Mouse (Mus musculus) olfactory bulb, adult 2 months (tissue): ENCODE results near the gene D2hgdh. TPM values are rescaled to one million over a fixed set of nuclear protein-coding genes. Genes with fewer than 3 reads are reported as not detected.
"Not testable (repeated sequence)": the region's sequence is repeated elsewhere in the genome, so short reads cannot be mapped to it uniquely, and the experiment has no call there.

Source experiments
- H3K27ac ChIP-seq: fragments of 200-500 bp; 2 replicates; pipeline ENCODE4 v1.5.1; 2012; ENCODE audit warnings: low read depth, low read length; ENCODE audit not compliant: insufficient read depth
- H3K4me1 ChIP-seq: fragments of 200-500 bp; 2 replicates; pipeline ENCODE4 v1.6.1; 2012; ENCODE audit warnings: low read length; ENCODE audit not compliant: control insufficient read depth, insufficient read depth
- H3K4me3 ChIP-seq: fragments of 200-500 bp; 2 replicates; pipeline ENCODE4 v1.5.1; 2012; ENCODE audit warnings: mild to moderate bottlenecking, low read depth, low read length, moderate library complexity; ENCODE audit not compliant: insufficient read depth
- CTCF ChIP-seq: fragments of 200-500 bp; IDR thresholded peaks from 2 replicates; pipeline ENCODE4 v1.5.1; 2012; ENCODE audit warnings: low read depth, mild to moderate bottlenecking, low read length, moderate library complexity; ENCODE audit not compliant: insufficient read depth
- POLR2A ChIP-seq: fragments of 200-500 bp; IDR thresholded peaks from 2 replicates; pipeline ENCODE4 v1.6.1; 2012; ENCODE audit warnings: mild to moderate bottlenecking, low read depth, low read length, moderate library complexity; ENCODE audit not compliant: insufficient read depth
- WGBS: fragments of 180-500 bp; shearing (Covaris S2); methylation state at CpG from one replicate; pipeline ENCODE4 v1.1.7; 2018; 5-methylcytosine and 5-hydroxymethylcytosine counted together
- polyA plus RNA-seq: library from polyadenylated mRNA; stranded (reverse); fragments of >200 nt; gene quantifications from 2 replicates; pipeline ENCODE4 v1.2.4, GENCODE M21; 2012; ENCODE audit warnings: low replicate concordance; ENCODE audit not compliant: missing spikeins, insufficient read depth, insufficient read length

Gene D2hgdh
- polyA plus RNA-seq, 1 experiment = not detected

DNA sequence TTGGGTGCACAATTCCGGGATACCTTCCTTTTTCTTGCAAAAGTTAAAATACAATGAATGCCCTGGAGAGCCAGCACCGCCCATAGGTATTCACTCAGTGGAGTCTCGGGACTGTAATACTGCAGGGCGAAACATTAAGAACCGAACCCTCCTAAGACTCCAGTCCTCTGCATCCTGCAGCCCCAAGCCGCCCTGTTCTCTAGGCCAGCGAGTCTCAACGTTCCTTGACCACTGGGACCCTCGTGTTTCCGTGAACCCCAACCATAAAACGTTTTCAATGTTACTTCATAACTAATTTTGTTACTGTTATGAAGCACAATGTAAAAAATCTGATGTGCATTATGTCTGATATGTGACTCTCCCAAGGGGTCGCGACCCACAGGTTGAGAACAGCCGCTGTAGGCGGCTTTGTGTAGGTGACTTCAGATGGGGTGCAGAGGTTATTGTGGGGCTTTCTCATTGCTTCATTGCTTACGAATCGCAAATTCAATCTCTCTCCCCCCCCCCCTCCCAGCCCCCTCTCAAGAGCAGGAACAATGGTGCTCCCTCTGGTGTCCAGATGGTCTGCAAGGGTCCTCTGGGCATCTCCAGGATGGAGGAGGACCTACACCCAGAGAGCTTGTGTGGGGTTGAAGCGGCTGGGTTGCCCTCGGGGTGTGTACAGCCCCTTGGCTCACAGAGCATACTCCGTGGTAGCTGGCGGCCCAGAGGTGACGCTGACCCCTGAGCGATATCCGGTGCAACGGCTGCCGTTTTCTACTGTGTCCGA lies 1.2 kb downstream of the D2hgdh start:
- 46% methylated on average over 27 of the region's 27 CpGs for WGBS
- Histone ChIP-seq H3K4me3 (peak overlapping the region; percentile 65), H3K4me1 (peaks cover 15% of the 10 kb centered on the region), H3K27ac (peak overlapping the region; percentile 97)
- TF ChIP-seq POLR2A = no peak
- TF ChIP-seq CTCF = no peak

DNA sequence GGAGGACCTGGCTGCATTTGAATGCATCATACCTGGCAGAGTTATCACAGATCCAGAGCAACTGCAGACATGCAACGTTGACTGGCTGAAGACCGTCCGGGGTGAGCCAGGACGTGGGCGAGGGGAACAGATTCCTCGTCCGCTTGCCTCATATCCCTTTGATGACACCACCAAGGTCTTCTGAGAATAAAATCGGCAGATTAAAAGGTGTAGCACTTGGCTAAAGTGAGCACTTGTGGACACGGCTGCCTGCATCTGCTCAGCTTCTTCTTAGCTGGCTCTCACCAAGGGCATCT lies 1.8 kb downstream of the D2hgdh start:
- Histone ChIP-seq H3K4me1 (peaks cover 15% of the 10 kb centered on the region), H3K27ac (no peak overlapping the region), H3K4me3 (no peak overlapping the region)
- TF ChIP-seq POLR2A (no peak), CTCF (no peak)
- 94% methylated on average over 9 of the region's 9 CpGs for whole genome bisulfite sequencing

DNA sequence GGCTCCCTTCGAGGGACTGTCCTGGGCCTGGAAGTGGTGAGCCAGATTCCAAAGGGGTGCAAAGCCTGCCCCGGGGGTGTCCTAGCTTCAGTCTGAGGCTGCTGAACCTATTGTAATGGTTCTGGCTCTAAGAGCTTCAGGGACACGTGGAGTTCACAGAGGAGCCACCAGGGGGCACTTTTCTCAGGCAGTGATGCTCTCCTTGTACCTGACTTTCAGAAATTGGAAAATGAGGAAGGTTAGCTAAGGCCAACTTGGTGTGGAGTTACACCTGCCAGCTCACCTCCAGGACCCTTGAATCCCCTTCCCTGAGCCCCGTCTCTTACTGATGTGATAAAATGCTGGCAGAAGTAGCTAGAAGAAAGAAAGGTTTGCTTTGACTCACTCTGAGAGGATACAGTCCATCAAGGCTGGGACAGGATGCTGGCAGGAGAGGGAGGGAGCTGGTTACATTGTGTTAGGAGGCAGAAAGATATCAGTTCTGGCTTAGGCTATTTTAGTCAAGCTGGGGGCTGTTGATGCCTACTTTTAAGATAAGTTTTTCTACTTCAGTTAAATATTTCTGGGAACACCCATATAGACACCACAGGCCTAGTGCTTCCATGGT lies 8.1 kb downstream of the D2hgdh start:
- H3K4me1 ChIP-seq, H3K27ac ChIP-seq, H3K4me3 ChIP-seq: not testable (repeated sequence)
- WGBS = 51% methylated on average over 3 of the region's 4 CpGs

DNA sequence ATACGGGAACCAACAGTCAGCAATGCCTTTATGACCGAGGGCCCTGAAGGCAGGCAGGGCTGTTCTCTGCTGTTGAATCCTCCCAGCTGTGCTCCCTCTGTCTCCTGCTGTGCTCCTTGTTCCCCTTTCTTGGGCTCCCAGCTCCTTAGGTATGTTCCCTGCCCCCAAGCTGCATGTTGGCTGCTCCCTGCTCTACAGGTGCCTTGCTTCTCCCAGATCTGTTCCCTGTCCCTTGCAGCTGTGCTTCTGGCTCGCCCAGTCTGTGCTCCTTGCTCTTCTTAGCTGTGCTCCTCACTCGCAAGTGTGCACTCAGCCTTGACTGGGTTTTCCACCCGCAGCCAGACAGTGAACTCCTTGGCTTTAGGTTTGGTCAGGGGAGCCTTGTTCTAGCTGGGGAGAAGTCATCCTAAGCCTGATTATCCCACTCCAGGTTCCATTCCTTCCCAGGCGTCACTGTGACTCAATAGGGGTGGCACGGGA lies 10.0 kb downstream of the D2hgdh start:
- Histone ChIP-seq H3K4me3 (no peak overlapping the region), H3K27ac (no peak overlapping the region), H3K4me1 (no peaks in the 10 kb centered on the region)
- WGBS = 90% methylated on average over 7 of the region's 7 CpGs
- no peak for TF ChIP-seq CTCF
- TF ChIP-seq POLR2A = no peak

DNA sequence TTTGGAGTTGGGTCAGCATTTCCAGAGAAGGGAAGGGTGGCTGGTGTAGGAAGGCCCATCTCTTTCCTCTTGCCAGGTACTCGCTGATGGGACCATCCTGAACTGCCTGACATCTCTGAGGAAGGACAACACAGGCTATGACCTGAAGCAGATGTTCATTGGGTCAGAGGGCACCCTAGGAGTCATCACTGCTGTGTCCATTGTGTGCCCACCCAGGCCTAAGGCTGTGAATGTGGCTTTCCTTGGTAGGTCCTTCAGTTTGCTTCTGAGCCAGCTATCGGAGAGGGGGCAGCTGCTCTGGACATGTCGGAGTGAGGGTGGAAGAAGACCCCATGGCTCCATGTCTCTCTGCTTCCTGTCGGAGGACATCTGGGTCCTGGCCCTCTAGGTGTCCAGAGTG lies 10.5 kb downstream of the D2hgdh start:
- 93% methylated on average over 4 of the region's 4 CpGs for whole genome bisulfite sequencing
- no peak overlapping the region for H3K4me3 ChIP-seq
- TF ChIP-seq CTCF (no peak), POLR2A (no peak)
- H3K27ac ChIP-seq = no peak overlapping the region
- H3K4me1 ChIP-seq = no peaks in the 10 kb centered on the region

DNA sequence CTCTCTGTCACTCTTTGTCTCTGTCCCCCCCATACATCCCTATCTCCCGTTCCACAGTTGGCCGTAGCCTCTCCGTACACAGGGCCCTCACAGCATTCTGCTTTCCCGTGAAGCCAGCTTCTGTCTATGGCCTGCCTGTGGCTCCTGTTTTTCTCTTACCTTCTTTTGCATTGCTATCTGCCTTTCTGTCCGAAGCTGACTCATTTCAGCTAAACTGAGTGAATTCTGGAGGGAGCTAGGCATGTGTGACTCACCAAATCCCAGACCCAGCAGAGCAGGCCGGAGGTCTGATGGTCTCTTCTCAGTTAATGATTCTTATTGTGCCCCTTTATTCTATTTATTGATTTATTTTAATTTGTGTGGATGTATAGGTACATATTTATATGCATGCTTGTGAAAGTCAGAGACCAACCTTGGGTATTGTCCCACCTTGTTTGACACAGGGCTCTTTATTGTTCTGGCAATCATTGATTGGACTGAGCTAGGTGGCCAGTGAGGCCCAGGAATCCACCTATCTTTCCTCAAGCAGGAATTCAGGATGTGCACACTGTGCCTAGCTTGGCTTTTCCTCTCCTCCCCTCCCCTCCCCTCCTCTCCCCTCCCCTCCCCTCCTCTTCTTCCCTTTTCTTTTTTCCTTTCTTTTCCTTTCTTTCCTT lies 11.3 kb downstream of the D2hgdh start:
- no peak for TF ChIP-seq CTCF
- no peak for TF ChIP-seq POLR2A
- Histone ChIP-seq H3K4me3 (no peak overlapping the region), H3K27ac (no peak overlapping the region), H3K4me1 (no peaks in the 10 kb centered on the region)
- WGBS = 80% methylated on average over 6 of the region's 6 CpGs

DNA sequence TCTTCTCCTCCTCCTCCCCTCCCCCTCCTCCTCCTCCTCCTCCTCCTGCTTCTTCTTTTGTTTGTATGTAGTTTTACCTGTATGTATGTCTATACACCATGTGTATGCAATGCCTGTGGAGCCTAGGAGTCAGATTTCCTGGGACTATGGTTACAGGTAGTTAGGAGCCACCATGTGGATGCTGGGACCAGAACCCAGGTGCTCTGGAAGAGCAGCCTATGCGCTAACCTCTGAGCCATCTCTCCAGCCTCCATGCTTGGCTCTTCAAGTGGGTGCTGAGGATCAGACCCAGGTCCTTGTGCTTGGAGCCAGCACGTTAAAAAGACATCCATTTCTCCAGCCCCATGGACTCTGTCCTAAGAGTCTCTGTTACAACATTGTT lies 11.8 kb downstream of the D2hgdh start:
- no peak overlapping the region for H3K4me3 ChIP-seq
- H3K27ac ChIP-seq = no peak overlapping the region
- 91% methylated on average over 2 of the region's 2 CpGs for WGBS
- no peaks in the 10 kb centered on the region for H3K4me1 ChIP-seq
- TF ChIP-seq CTCF (no peak), POLR2A (no peak)

DNA sequence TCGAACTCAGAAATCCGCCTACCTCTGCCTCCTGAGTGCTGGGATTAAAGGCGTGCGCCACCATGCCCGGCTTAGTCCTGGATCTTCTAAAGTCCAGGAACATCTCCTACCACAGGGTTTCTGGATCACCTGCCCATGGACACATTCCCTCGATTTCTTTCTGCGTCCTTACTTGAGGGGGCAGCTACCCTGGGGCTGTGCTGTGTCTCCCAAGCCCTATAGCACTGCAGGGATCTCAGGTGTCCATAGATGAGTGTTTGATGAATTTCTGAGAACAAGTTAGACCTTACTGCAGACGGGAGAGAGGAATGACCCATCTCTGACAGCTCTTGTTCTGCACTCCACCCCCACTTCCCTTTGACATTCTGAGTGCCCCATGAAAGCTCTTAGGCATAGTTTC lies 12.6 kb downstream of the D2hgdh start:
- no peak overlapping the region for H3K4me3 ChIP-seq
- H3K4me1 ChIP-seq = no peaks in the 10 kb centered on the region
- no peak for TF ChIP-seq CTCF
- no peak for TF ChIP-seq POLR2A
- 95% methylated on average over 8 of the region's 8 CpGs for WGBS
- no peak overlapping the region for H3K27ac ChIP-seq

DNA sequence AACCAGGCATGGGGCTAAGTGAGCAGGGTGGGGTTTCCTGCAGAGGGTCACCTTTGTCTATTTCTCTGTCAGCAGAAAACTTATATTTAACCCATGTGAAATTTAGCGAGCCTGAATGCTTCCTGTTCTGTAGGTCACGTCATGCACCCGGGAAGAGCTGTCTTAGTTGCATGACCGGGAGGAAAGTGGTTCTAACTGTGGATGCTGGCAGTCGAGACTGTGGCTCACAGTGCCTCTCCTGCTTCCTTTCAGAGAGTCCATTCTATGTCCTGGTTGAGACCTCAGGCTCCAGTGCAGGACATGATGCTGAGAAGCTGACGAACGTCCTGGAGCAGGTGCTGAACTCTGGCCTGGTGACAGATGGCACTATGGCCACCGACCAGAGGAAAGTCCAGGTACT lies 13.9 kb downstream of the D2hgdh start:
- WGBS = 92% methylated on average over 8 of the region's 8 CpGs
- not testable (repeated sequence) for H3K4me3 ChIP-seq, H3K27ac ChIP-seq, H3K4me1 ChIP-seq

DNA sequence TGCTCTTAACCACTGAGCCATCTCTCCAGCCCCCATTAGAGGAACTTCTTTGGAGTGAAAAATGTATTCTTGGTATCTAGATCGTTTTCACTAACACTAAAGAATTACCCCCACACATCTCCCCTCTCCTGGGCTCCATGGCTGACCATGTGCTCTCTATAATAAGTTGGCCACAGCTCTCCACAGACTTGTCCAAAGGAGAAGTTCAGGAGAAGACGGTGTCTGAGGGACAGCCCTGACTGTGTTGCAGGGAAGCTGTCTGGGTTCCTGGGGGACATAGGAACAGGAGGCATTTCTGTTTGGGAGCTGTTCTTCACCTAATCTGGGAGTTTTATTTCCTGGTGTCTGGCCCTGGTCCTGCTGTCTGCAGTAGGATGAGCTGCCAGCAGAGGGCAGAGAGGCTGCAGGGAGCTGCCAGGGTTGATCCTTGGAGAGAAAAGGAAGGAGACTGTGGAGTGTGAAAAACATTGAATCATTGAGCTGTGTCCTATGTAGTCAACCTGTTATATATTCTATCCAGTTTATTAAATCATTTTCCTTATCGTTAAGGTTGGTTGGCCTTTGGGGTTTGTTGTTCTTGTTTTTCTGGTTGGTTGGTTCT lies 21.2 kb downstream of the D2hgdh start:
- H3K4me1 ChIP-seq, H3K27ac ChIP-seq, H3K4me3 ChIP-seq: not testable (repeated sequence)
- 75% methylated on average over 1 of the region's 3 CpGs for WGBS

DNA sequence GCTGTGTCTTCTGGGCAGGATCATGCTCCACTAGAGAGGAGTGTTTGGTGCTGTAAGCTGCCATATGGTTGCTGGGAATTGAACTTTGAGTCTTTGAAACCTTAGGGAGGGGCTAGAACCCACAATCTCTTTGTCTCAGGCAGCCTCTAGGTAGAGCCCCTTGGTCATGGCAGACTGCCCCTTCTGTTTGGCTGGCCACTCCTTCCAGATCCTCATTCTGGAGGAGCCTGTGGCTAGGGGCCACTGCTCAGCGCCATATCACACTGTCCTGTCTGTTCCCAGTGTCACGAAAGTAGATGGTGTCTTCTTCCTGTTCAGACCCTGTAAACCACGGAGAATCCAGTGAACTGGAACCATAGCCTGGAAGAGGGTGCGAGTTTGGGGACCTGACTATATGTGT lies 31.1 kb downstream of the D2hgdh start:
- not testable (repeated sequence) for H3K4me1 ChIP-seq, H3K27ac ChIP-seq, H3K4me3 ChIP-seq
- WGBS = 90% methylated on average over 4 of the region's 4 CpGs
